In the genomic region with DNA sequence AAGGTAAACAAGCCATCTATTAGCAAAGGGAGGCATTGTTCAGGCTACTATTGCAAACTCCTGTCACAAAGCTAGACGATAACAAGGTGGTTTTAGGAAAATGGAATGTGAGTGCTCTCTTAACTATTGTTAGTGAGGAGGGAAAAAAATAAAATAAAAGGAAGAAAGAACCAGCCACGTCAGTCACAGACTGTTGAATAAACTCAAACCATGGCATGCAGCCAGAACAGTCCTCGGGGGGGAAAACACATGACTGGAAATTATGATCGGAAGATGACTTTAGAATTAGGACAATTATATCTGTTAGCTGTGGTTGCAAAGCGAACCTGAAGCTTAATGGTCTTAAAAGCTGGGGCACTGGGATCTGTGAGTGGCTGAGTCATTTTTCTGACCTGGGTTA, we compare ENCODE assay signal across 24 mouse cellular contexts.
DNase-seq lines count a peak whose midpoint lies in the region; ATAC-seq and TF ChIP-seq lines count a peak whose summit lies in the region.
"Had no signal": no experiment of that assay in that cellular context is flagged by ENCODE, and none has a peak within 500 bp of the region (broad histone marks: within the 10 kb centered on the region; RNA-seq: fewer than 3 reads in every experiment).

No protein-coding gene starts in this region.

- no peak for TF ChIP-seq POLR2A in lung, adult 2 months (IDR thresholded peaks at IDR 0.05; ENCODE audit: borderline replicate concordance, extremely low read depth, low read depth, low read length)

- peaks cover 10% of the 10 kb centered on the region; the same call in 1 of the 2 replicates for H3K4me1 ChIP-seq in forebrain, embryonic 15.5 days
- H3K4me1 ChIP-seq in forebrain, embryonic 13.5 days = peaks cover 13% of the 10 kb centered on the region
- no peaks in the 10 kb centered on the region for H3K4me1 ChIP-seq in hindbrain, postnatal 0 days (ENCODE audit: insufficient read depth, low read length)
- H3K4me1 ChIP-seq in hindbrain, embryonic 10.5 days (replicated peaks) = no peaks in the 10 kb centered on the region
- H3K4me1 ChIP-seq in lung, adult 2 months (ENCODE audit: control insufficient read depth, insufficient read depth, low read length) = no peaks in the 10 kb centered on the region
- H3K4me1 ChIP-seq: embryonic facial prominence, embryonic 12.5 days; heart, embryonic 15.5 days had no signal

- H3K36me3 ChIP-seq in forebrain, embryonic 15.5 days = no peaks in the 10 kb centered on the region
- no peaks in the 10 kb centered on the region for H3K36me3 ChIP-seq in forebrain, embryonic 13.5 days (ENCODE audit: poor library complexity, severe bottlenecking)
- no peaks in the 10 kb centered on the region for H3K36me3 ChIP-seq in hindbrain, postnatal 0 days (ENCODE audit: insufficient read depth, low read length)
- no peaks in the 10 kb centered on the region for H3K36me3 ChIP-seq in hindbrain, embryonic 10.5 days
- H3K36me3 ChIP-seq: embryonic facial prominence, embryonic 12.5 days; G1E; heart, embryonic 15.5 days had no signal

- no peak overlapping the region for H3K4me2 ChIP-seq in forebrain, embryonic 15.5 days (replicated peaks)
- no peak overlapping the region for H3K4me2 ChIP-seq in forebrain, embryonic 13.5 days
- no peak overlapping the region for H3K4me2 ChIP-seq in hindbrain, postnatal 0 days (ENCODE audit: low read depth, low read length)
- H3K4me2 ChIP-seq: embryonic facial prominence, embryonic 12.5 days; heart, embryonic 11.5 days; heart, embryonic 15.5 days had no signal

- no peak overlapping the region for H3K9ac ChIP-seq in forebrain, embryonic 15.5 days (replicated peaks)
- no peak overlapping the region for H3K9ac ChIP-seq in forebrain, embryonic 13.5 days
- H3K9ac ChIP-seq in hindbrain, postnatal 0 days (replicated peaks; ENCODE audit: low read length) = no peak overlapping the region
- H3K9ac ChIP-seq: embryonic facial prominence, embryonic 12.5 days; heart, embryonic 15.5 days had no signal

- 36% methylated on average over 5 of the region's 5 CpGs for WGBS in forebrain, embryonic 15.5 days
- WGBS in forebrain, embryonic 13.5 days = 42% methylated on average over 5 of the region's 5 CpGs
- 36% methylated on average over 5 of the region's 5 CpGs for WGBS in hindbrain, postnatal 0 days
- 84% methylated on average over 5 of the region's 5 CpGs for WGBS in hindbrain, embryonic 10.5 days
- 32% methylated on average over 5 of the region's 5 CpGs for WGBS in lung, adult 2 months

- H3K4me3 ChIP-seq in forebrain, embryonic 15.5 days = no peak overlapping the region
- no peak overlapping the region for H3K4me3 ChIP-seq in forebrain, embryonic 13.5 days
- no peak overlapping the region for H3K4me3 ChIP-seq in hindbrain, postnatal 0 days (ENCODE audit: low read length)
- no peak overlapping the region for H3K4me3 ChIP-seq in hindbrain, embryonic 10.5 days
- H3K4me3 ChIP-seq in lung, adult 2 months (replicated peaks; ENCODE audit: extremely low read depth, low read depth, low read length) = no peak overlapping the region
- H3K4me3 ChIP-seq: embryonic facial prominence, embryonic 12.5 days; heart, adult 2 months; heart, embryonic 15.5 days had no signal

- H3K27me3 ChIP-seq in forebrain, embryonic 15.5 days = no peaks in the 10 kb centered on the region
- no peaks in the 10 kb centered on the region for H3K27me3 ChIP-seq in forebrain, embryonic 13.5 days
- H3K27me3 ChIP-seq in hindbrain, postnatal 0 days (ENCODE audit: insufficient read depth, low read length) = no peaks in the 10 kb centered on the region
- no peaks in the 10 kb centered on the region for H3K27me3 ChIP-seq in hindbrain, embryonic 10.5 days (ENCODE audit: insufficient read depth, poor library complexity, severe bottlenecking)
- H3K27me3 ChIP-seq: embryonic facial prominence, embryonic 12.5 days; heart, embryonic 15.5 days had no signal

- ATAC-seq in forebrain, embryonic 15.5 days (replicated peaks) = no peak
- no peak for ATAC-seq in forebrain, embryonic 13.5 days
- no peak for ATAC-seq in hindbrain, postnatal 0 days
- ATAC-seq: CD4-positive, CD25-positive, alpha-beta regulatory T cell, adult 4 months; hindbrain, embryonic 16.5 days had no signal

- no peak for TF ChIP-seq CTCF in hindbrain, postnatal 0 days (IDR thresholded peaks at IDR 0.05; ENCODE audit: low read depth)
- TF ChIP-seq CTCF in lung, adult 2 months (IDR thresholded peaks at IDR 0.05; ENCODE audit: insufficient read depth, low read length) = no peak

- H3K27ac ChIP-seq in forebrain, embryonic 15.5 days (replicated peaks) = 0 out of 2 replicates have a peak overlapping the region, but pooled peaks have one; percentile 16
- no peak overlapping the region for H3K27ac ChIP-seq in forebrain, embryonic 13.5 days
- H3K27ac ChIP-seq in hindbrain, postnatal 0 days = no peak overlapping the region
- no peak overlapping the region for H3K27ac ChIP-seq in hindbrain, embryonic 10.5 days
- H3K27ac ChIP-seq: embryonic facial prominence, embryonic 12.5 days; heart, adult 2 months; heart, embryonic 15.5 days had no signal

- peak; percentile 6 for DNase-seq in adrenal gland, postnatal 10 days
- no peak for DNase-seq in adrenal gland, adult 8-10 months
- peak; percentile 28 for DNase-seq in hindbrain, postnatal 0 days (ENCODE audit: low spot score)
- DNase-seq in hindbrain, embryonic 10.5 days (ENCODE audit: low spot score) = no peak
- DNase-seq in lung, postnatal 14 days = peak; percentile 9
- no peak for DNase-seq in lung, adult 2 months
- DNase-seq: adrenal gland, postnatal 25 days; B cell, adult 2 months; cerebellum, adult 11 months; cerebellum, adult 8-10 months; cerebellum, postnatal 14 days; embryo, embryonic 11 days; gastrocnemius, postnatal 10 days; heart, adult 2 months; heart, postnatal 14 days; kidney, adult 11 months had no signal

- no peaks in the 10 kb centered on the region for H3K9me3 ChIP-seq in forebrain, embryonic 15.5 days
- no peaks in the 10 kb centered on the region for H3K9me3 ChIP-seq in forebrain, embryonic 13.5 days (replicated peaks)
- no peaks in the 10 kb centered on the region for H3K9me3 ChIP-seq in hindbrain, postnatal 0 days (ENCODE audit: low read length)
- H3K9me3 ChIP-seq in hindbrain, embryonic 10.5 days = no peaks in the 10 kb centered on the region
- H3K9me3 ChIP-seq: embryonic facial prominence, embryonic 12.5 days; heart, embryonic 15.5 days had no signal

Comparison
In these comparisons a context has a peak if more than half of its experiments do, and no peak if none do; other contexts are left out.
1. DNase-seq: peak in adrenal gland, postnatal 10 days (single experiment), hindbrain, postnatal 0 days (single experiment) and lung, postnatal 14 days (single experiment); none in adrenal gland, adult 8-10 months (single experiment), hindbrain, embryonic 10.5 days (single experiment) and lung, adult 2 months (single experiment).